Mouse (Mus musculus) embryo, embryonic 11 days (tissue): ENCODE data around the gene Tspear.
"Not testable (repeated sequence)": the region's sequence is repeated elsewhere in the genome, so short reads cannot be mapped to it uniquely, and the experiment has no call there.

ENCODE experiments used
- DNase-seq: peaks from one replicate; pipeline ENCODE4 v3.0.0-alpha.2; 2015

The Tspear gene

GRCm38 (mm10) chr10:77797677-77798076 is 111.3 kb downstream of the Tspear start:
- DNase-seq: no peak

- not testable (repeated sequence) for DNase-seq
Measured at GRCm38 (mm10) chr10:77798164-77798920, 112.0 kb downstream of the Tspear start.

- no peak for DNase-seq
Measured at GRCm38 (mm10) chr10:77798921-77799508, 112.6 kb downstream of the Tspear start, which contains the start of gene Gm19668. Gene Gm19668, minus strand, starts transcription at chr10:77799133.

GRCm38 (mm10) chr10:77804095-77804494 is 117.7 kb downstream of the Tspear start:
- DNase-seq: no peak

GRCm38 (mm10) chr10:77811743-77812142 is 125.4 kb downstream of the Tspear start, which contains the start of gene Gm9507:
Gene Gm9507, minus strand, starts transcription at chr10:77811843.
- DNase-seq: no peak

- no peak for DNase-seq
Measured at GRCm38 (mm10) chr10:77814382-77814781, 128.0 kb downstream of the Tspear start, which contains the start of gene Gm2696. Gene Gm2696, plus strand, starts transcription at chr10:77814682.

GRCm38 (mm10) chr10:77815514-77815913 is 129.1 kb downstream of the Tspear start:
- DNase-seq: peak; percentile 45

- DNase-seq: no peak
Measured at GRCm38 (mm10) chr10:77818523-77818922, 132.2 kb downstream of the Tspear start.

- DNase-seq: no peak
Measured at GRCm38 (mm10) chr10:77819203-77819602, 132.8 kb downstream of the Tspear start.

GRCm38 (mm10) chr10:77826951-77827350 is 140.6 kb downstream of the Tspear start, which contains the start of gene Krtap10-4:
Gene Krtap10-4, minus strand, starts transcription at chr10:77827095.
- no peak for DNase-seq

GRCm38 (mm10) chr10:77835647-77836046 is 149.3 kb downstream of the Tspear start, which contains the start of gene Krtap10-10:
Gene Krtap10-10, plus strand, starts transcription at chr10:77835947.
- DNase-seq: no peak

GRCm38 (mm10) chr10:77839006-77839405 is 152.6 kb downstream of the Tspear start:
- DNase-seq: no peak

- no peak for DNase-seq
Measured at GRCm38 (mm10) chr10:77846503-77846902, 160.1 kb downstream of the Tspear start, which contains the start of gene Gm36176. Gene Gm36176, plus strand, starts transcription at chr10:77846803.

GRCm38 (mm10) chr10:77846961-77847360 is 160.6 kb downstream of the Tspear start:
- no peak for DNase-seq

- DNase-seq: no peak
Measured at GRCm38 (mm10) chr10:77847538-77847937, 161.2 kb downstream of the Tspear start.

GRCm38 (mm10) chr10:77852559-77852958 is 166.2 kb downstream of the Tspear start, which contains the start of gene Gm10318:
Gene Gm10318, plus strand, starts transcription at chr10:77852859.
- no peak for DNase-seq

GRCm38 (mm10) chr10:77861675-77862074 is 175.3 kb downstream of the Tspear start, which contains the start of gene Gm3285:
Gene Gm3285, plus strand, starts transcription at chr10:77861975.
- DNase-seq: no peak

- peak; percentile 57 for DNase-seq
Measured at GRCm38 (mm10) chr10:77864067-77864761, 177.8 kb downstream of the Tspear start.

- no peak for DNase-seq
Measured at GRCm38 (mm10) chr10:77864762-77865143, 178.4 kb downstream of the Tspear start.

GRCm38 (mm10) chr10:77867546-77867945 is 181.2 kb downstream of the Tspear start:
- no peak for DNase-seq

GRCm38 (mm10) chr10:77869651-77870050 is 183.3 kb downstream of the Tspear start:
- DNase-seq: no peak

- no peak for DNase-seq
Measured at GRCm38 (mm10) chr10:77878985-77879384, 192.6 kb downstream of the Tspear start.

- no peak for DNase-seq
Measured at GRCm38 (mm10) chr10:77880305-77880704, 193.9 kb downstream of the Tspear start.
